8 mouse cellular contexts compared by ENCODE assay signal in the genomic region with DNA sequence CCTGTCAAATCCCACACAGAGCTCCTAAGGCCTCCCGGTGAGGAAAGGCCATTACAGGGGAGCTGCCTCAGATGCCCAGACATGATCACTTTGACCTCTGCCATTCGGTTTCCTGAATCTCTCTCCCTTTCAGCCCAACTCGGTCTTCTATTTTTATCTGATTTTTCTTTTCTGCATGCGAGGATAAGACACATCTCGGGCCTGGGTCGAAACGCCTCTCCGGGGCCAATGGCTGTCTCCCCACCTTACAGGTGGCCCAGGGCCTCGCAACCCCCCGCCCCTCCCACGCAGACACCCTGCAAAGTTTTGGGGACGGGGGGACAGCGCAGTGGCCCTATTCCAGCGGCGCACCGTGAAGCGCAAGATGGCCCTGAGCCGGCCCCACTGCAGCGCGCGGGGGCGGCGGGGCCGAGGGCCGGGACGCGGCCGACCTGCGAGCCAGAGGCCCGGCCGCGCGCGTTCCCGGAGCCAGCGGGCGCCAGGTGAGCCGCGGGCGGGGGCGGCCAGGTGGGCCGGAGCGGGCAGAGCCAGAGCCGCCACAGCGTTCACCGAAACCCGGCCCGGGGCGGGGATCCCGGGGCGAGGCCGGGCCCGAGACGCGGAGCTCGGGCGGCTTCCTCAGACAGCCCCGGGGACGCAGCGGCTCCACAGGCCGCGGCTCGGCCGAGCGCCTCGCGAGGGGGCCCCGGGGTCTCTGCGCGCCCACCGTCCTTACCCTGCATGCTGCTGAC. TPM values are rescaled to one million over a fixed set of nuclear protein-coding genes. Genes with fewer than 3 reads are reported as not detected.
A peak's percentile ranks its signal among the peaks of the same experiment; 100 is the strongest.
DNase-seq lines count a peak whose midpoint lies in the region; ATAC-seq and TF ChIP-seq lines count a peak whose summit lies in the region.

No protein-coding gene starts in this region.

- under 1% methylated on average over 65 of the region's 71 CpGs for WGBS in forebrain, embryonic 14.5 days
- WGBS in liver, adult 2 months, result under 1% methylated on average over 70 of the region's 71 CpGs
- WGBS in neural tube, embryonic 15.5 days, result under 1% methylated on average over 68 of the region's 71 CpGs

- peak; percentile 90 for ATAC-seq in forebrain, embryonic 14.5 days
- peak; percentile 87 for ATAC-seq in neural tube, embryonic 15.5 days (ENCODE audit: low FRiP score)

- no peaks in the 10 kb centered on the region for H3K27me3 ChIP-seq in forebrain, embryonic 14.5 days (replicated peaks; ENCODE audit: control insufficient read depth, insufficient read depth, low read length)
- H3K27me3 ChIP-seq in liver, adult 2 months (ENCODE audit: control insufficient read depth, insufficient read depth, low read length), result no peaks in the 10 kb centered on the region
- no peaks in the 10 kb centered on the region for H3K27me3 ChIP-seq in neural tube, embryonic 15.5 days (replicated peaks)

- no peak for TF ChIP-seq CTCF in liver, adult 2 months (IDR thresholded peaks at IDR 0.05; ENCODE audit: low read depth, low read length)

- no peaks in the 10 kb centered on the region for H3K36me3 ChIP-seq in forebrain, embryonic 14.5 days (ENCODE audit: control insufficient read depth, insufficient read depth, low read length)
- no peaks in the 10 kb centered on the region for H3K36me3 ChIP-seq in liver, adult 2 months (ENCODE audit: control insufficient read depth, insufficient read depth, low read length)
- H3K36me3 ChIP-seq in neural tube, embryonic 15.5 days, result no peaks in the 10 kb centered on the region

- H3K4me2 ChIP-seq in forebrain, embryonic 14.5 days (ENCODE audit: low read length), result peak overlapping the region; percentile 79
- peak overlapping the region; percentile 67 for H3K4me2 ChIP-seq in neural tube, embryonic 15.5 days

- peak overlapping the region; percentile 99 for H3K9ac ChIP-seq in forebrain, embryonic 14.5 days (ENCODE audit: low read length)
- peak overlapping the region; percentile 98 for H3K9ac ChIP-seq in liver, adult 2 months (ENCODE audit: low read depth, low read length)
- peak overlapping the region; percentile 95 for H3K9ac ChIP-seq in neural tube, embryonic 15.5 days (replicated peaks)

- peaks cover 27% of the 10 kb centered on the region for H3K79me2 ChIP-seq in liver, adult 2 months (ENCODE audit: control insufficient read depth, insufficient read depth, low read length)

- H3K9me3 ChIP-seq in forebrain, embryonic 14.5 days (replicated peaks; ENCODE audit: control insufficient read depth, low read length), result no peaks in the 10 kb centered on the region
- no peaks in the 10 kb centered on the region for H3K9me3 ChIP-seq in neural tube, embryonic 15.5 days (replicated peaks)

- H3K27ac ChIP-seq in forebrain, embryonic 14.5 days (ENCODE audit: low read depth, low read length), result peak overlapping the region; percentile 90
- H3K27ac ChIP-seq in liver, adult 2 months (replicated peaks; ENCODE audit: insufficient read depth, low read depth, low read length), result peak overlapping the region; percentile 69
- peak overlapping the region; percentile 91 for H3K27ac ChIP-seq in neural tube, embryonic 15.5 days (replicated peaks)

- peak overlapping the region; percentile 94 for H3K4me3 ChIP-seq in forebrain, embryonic 14.5 days (ENCODE audit: low read depth, low read length)
- peak overlapping the region; percentile 97 for H3K4me3 ChIP-seq in liver, adult 2 months (ENCODE audit: insufficient read depth, low read depth, low read length)
- H3K4me3 ChIP-seq in neural tube, embryonic 15.5 days (replicated peaks), result peak overlapping the region; percentile 88

- no peak for TF ChIP-seq POLR2A in liver, adult 2 months (IDR thresholded peaks at IDR 0.05; ENCODE audit: extremely low read depth, insufficient read depth, low read length)

- peaks cover 11% of the 10 kb centered on the region; the same call in 1 of the 2 replicates for H3K4me1 ChIP-seq in forebrain, embryonic 14.5 days (ENCODE audit: control insufficient read depth, insufficient read depth, low read length)
- peaks cover 7% of the 10 kb centered on the region for H3K4me1 ChIP-seq in liver, adult 2 months (ENCODE audit: control insufficient read depth, insufficient read depth, low read length)
- peaks cover 27% of the 10 kb centered on the region for H3K4me1 ChIP-seq in neural tube, embryonic 15.5 days

- DNase-seq in kidney, adult 8-10 months, result peak; percentile 8 to 9
- DNase-seq in kidney, postnatal 4 days, result no peak
- peak; percentile 51 for DNase-seq in CD4-positive helper T cell, adult 2 months (ENCODE audit: low read depth, low spot score)
- DNase-seq in WW6 (ENCODE audit: low read depth, low spot score), result peak; percentile 11
- DNase-seq in forebrain, embryonic 14.5 days (ENCODE audit: low spot score), result peak; percentile 13
- peak; percentile 31 for DNase-seq in liver, adult 2 months (ENCODE audit: extremely low read depth, low read depth, low spot score)
- DNase-seq in gastrocnemius, postnatal 25 days, result no peak

RNA-seq across cellular contexts. Expression of gene Map2k4, which starts 0.5 kb away (rescaled TPM):
- 85.2 and 96.7 TPM in 2 replicates for polyA plus RNA-seq in forebrain, embryonic 14.5 days (2014; fragmentation: Nextera tagmentation; extraction: Ambion mirVana)
- 23.3 and 27.1 TPM in 2 replicates for total RNA-seq in liver, adult 2 months (2014; rRNA removed)
- 11.4 and 11.6 TPM in 2 replicates for polyA plus RNA-seq in liver, adult 2 months (2012; rRNA removed)
- polyA plus RNA-seq in neural tube, embryonic 15.5 days (2015; fragmentation: Nextera tagmentation; extraction: Ambion mirVana), result 109 TPM in 2 replicates
- total RNA-seq in gastrocnemius, postnatal 25 days (2021), result 10 to 100 TPM; 57.7 to 60.7 TPM

RNA-seq across cellular contexts. Expression of gene Zkscan6, which starts 19.4 kb away (rescaled TPM):
- 22.3 and 22.7 TPM in 2 replicates for polyA plus RNA-seq in forebrain, embryonic 14.5 days (2014; fragmentation: Nextera tagmentation; extraction: Ambion mirVana)
- total RNA-seq in liver, adult 2 months (2014; rRNA removed), result 3.3 and 3.5 TPM in 2 replicates
- polyA plus RNA-seq in liver, adult 2 months (2012; rRNA removed), result 1.7 and 1.9 TPM in 2 replicates
- polyA plus RNA-seq in neural tube, embryonic 15.5 days (2015; fragmentation: Nextera tagmentation; extraction: Ambion mirVana), result 16.4 and 18.0 TPM in 2 replicates
- total RNA-seq in gastrocnemius, postnatal 25 days (2021), result 1 to 10 TPM; 1.7 to 2.2 TPM

Comparison
In these comparisons a context has a peak if more than half of its experiments do, and no peak if none do; other contexts are left out.
1. DNase-seq: peak in kidney, adult 8-10 months (2 of 2), CD4-positive helper T cell, adult 2 months (single experiment), WW6 (single experiment), forebrain, embryonic 14.5 days (single experiment) and liver, adult 2 months (single experiment); none in kidney, postnatal 4 days (0 of 2) and gastrocnemius, postnatal 25 days (single experiment).
2. Peak in every context shown above with its lines, with median percentiles within 50 percentile points of each other: H3K27ac ChIP-seq, H3K4me3 ChIP-seq and H3K9ac ChIP-seq.